Mouse (Mus musculus): ENCODE data around the gene Dxo.

GRCm38 (mm10) chr17:34837464-34838324, 875 bp downstream of the Dxo start:
- TF ChIP-seq CTCF (IDR thresholded peaks at IDR 0.05; ENCODE audit: insufficient read depth, low read depth, low read length), result no peak
- TF ChIP-seq POLR2A (IDR thresholded peaks at IDR 0.05; ENCODE audit: insufficient read depth, low read depth, low read length), result no peak

Data from olfactory bulb, adult 2 months (tissue).